Mouse (Mus musculus) liver, embryonic 14.5 days (tissue): ENCODE measurements around the gene Nfam1. TPM values are rescaled to one million over a fixed set of nuclear protein-coding genes. Genes with fewer than 3 reads are reported as not detected.
A peak's percentile ranks its signal among the peaks of the same experiment; 100 is the strongest.

Source experiments
- ATAC-seq: fragments of 200-750 bp; cut with Nextera tagmentation; 2 replicates; pipeline ENCODE4 v1.8.0; 2017; ENCODE audit warnings: moderate number of reproducible peaks, mild to moderate bottlenecking, moderate library complexity; ENCODE audit not compliant: insufficient read depth
- DNase-seq, 3 experiments: peaks; one replicate each; pipeline ENCODE4 v3.0.0-alpha.2; 2012 to 2013; ENCODE audit warnings: low read depth in 3 of 3, low spot score in 3 of 3
- H3K27ac ChIP-seq: fragments of 300-500 bp; sonication (generic); 2 replicates; pipeline ENCODE4 v1.5.1; 2014; ENCODE audit warnings: moderate library complexity, mild to moderate bottlenecking, control low read depth, inconsistent platforms
- H3K27me3 ChIP-seq: fragments of 300-500 bp; sonication (generic); 2 replicates; pipeline ENCODE4 v1.6.1; 2014; ENCODE audit warnings: mild to moderate bottlenecking, low read length, moderate library complexity; ENCODE audit not compliant: control insufficient read depth, insufficient read depth
- H3K36me3 ChIP-seq: fragments of 300-500 bp; sonication (generic); replicated peaks from 2 replicates; pipeline ENCODE4 v1.6.1; 2014; ENCODE audit warnings: low read depth; ENCODE audit not compliant: control insufficient read depth, insufficient read depth
- H3K4me1 ChIP-seq, 2 experiments: fragments of 200-500 bp in 1 of 2; fragments of 300-500 bp in 1 of 2; sonication (generic) in 1 of 2; replicated peaks; 2 replicates each; pipeline ENCODE4 v1.6.1; 2012 to 2014; ENCODE audit warnings: antibody characterized with exemption in 1 of 2, inconsistent platforms in 1 of 2, low read length in 1 of 2; ENCODE audit not compliant: control insufficient read depth in 2 of 2, insufficient read depth in 2 of 2
- H3K4me2 ChIP-seq: fragments of 300-500 bp; sonication (generic); 2 replicates; pipeline ENCODE4 v1.6.1; 2014; ENCODE audit warnings: low read depth, mild to moderate bottlenecking, control low read depth, moderate library complexity
- H3K4me3 ChIP-seq, 2 experiments: fragments of 200-500 bp in 1 of 2; fragments of 300-500 bp in 1 of 2; sonication (generic) in 1 of 2; 2 replicates each; pipeline ENCODE4 v1.5.1; 2012 to 2014; ENCODE audit warnings: low read depth in 2 of 2, low read length in 2 of 2, mild to moderate bottlenecking in 2 of 2, control low read depth in 1 of 2, inconsistent platforms in 1 of 2, moderate library complexity in 1 of 2; ENCODE audit not compliant: insufficient read depth in 1 of 2
- H3K9ac ChIP-seq: fragments of 300-500 bp; sonication (generic); replicated peaks from 2 replicates; pipeline ENCODE4 v1.6.1; 2014; ENCODE audit warnings: mild to moderate bottlenecking, control low read depth, moderate library complexity
- H3K9me3 ChIP-seq: fragments of 300-500 bp; sonication (generic); 2 replicates; pipeline ENCODE4 v1.6.1; 2016; ENCODE audit warnings: low read length, mixed read lengths; ENCODE audit not compliant: control insufficient read depth
- CTCF ChIP-seq: IDR thresholded peaks from 2 replicates; pipeline ENCODE4 v1.5.1; 2016; ENCODE audit warnings: antibody characterized with exemption, low read depth, control low read depth
- EP300 ChIP-seq: IDR thresholded peaks from 2 replicates; pipeline ENCODE4 v1.6.1; 2016; ENCODE audit warnings: antibody characterized with exemption, low read depth
- WGBS: fragments of 180-500 bp; shearing (Covaris S2); extraction: QIAGEN DNeasy Blood & Tissue Kit; methylation state at CpG from one replicate; pipeline ENCODE4 v1.1.7; 2014; ENCODE audit not compliant: insufficient replicate concordance; 5-methylcytosine and 5-hydroxymethylcytosine counted together
- polyA plus RNA-seq, 2 experiments: library from polyadenylated mRNA; depleted of rRNA in 1 of 2; stranded (reverse) in 1 of 2; unstranded in 1 of 2; fragments of >200 nt; fragmentation: Nextera tagmentation in 1 of 2; extraction: Ambion mirVana in 1 of 2; gene quantifications; 2 replicates each; pipeline versions ENCODE4 v1.2.1 to v1.2.3; 2012 to 2014

The Nfam1 gene
- polyA plus RNA-seq, 2 experiments: 3.6 to 5.9 TPM

GRCm38 (mm10) chr15:83034275-83034977 is 1.3 kb upstream of the Nfam1 start:
- H3K36me3 ChIP-seq: no peaks in the 10 kb centered on the region
- H3K9me3 ChIP-seq: no peaks in the 10 kb centered on the region
- DNase-seq (no peak), ATAC-seq (no peak)
- H3K4me1 ChIP-seq: peaks cover 0 to 2% of the 10 kb centered on the region in 2 experiments; a peak in 1 of 4 replicates
- no peak for TF ChIP-seq CTCF
- no peak for TF ChIP-seq EP300
- 35% methylated on average over 17 of the region's 17 CpGs for WGBS
- no peak overlapping the region for H3K27ac ChIP-seq
- H3K4me2 ChIP-seq: peak overlapping the region; percentile 8; the same call in 1 of the 2 replicates
- H3K4me3 ChIP-seq: no peak overlapping the region
- H3K27me3 ChIP-seq: no peaks in the 10 kb centered on the region
- H3K9ac ChIP-seq: no peak overlapping the region

- no peak for ATAC-seq
- Histone ChIP-seq H3K4me1 (peaks cover 0 to 2% of the 10 kb centered on the region in 2 experiments; a peak in 1 of 4 replicates), H3K4me3 (0 out of 4 replicates have a peak overlapping the region, but pooled peaks of 1 of the 2 experiments have one; percentile 8), H3K36me3 (no peaks in the 10 kb centered on the region), H3K9ac (no peak overlapping the region), H3K4me2 (peak overlapping the region; percentile 24), H3K27me3 (no peaks in the 10 kb centered on the region), H3K27ac (no peak overlapping the region), H3K9me3 (no peaks in the 10 kb centered on the region)
- TF ChIP-seq EP300: no peak
- no peak for TF ChIP-seq CTCF
- 34% methylated on average over 4 of the region's 4 CpGs for WGBS
- DNase-seq: no peak
Measured at GRCm38 (mm10) chr15:83030884-83031283, 2.2 kb downstream of the Nfam1 start.

- Histone ChIP-seq H3K9ac (no peak overlapping the region), H3K27me3 (no peaks in the 10 kb centered on the region), H3K36me3 (no peaks in the 10 kb centered on the region), H3K4me1 (no peaks in the 10 kb centered on the region), H3K4me3 (no peak overlapping the region), H3K4me2 (peak overlapping the region; percentile 24), H3K9me3 (no peaks in the 10 kb centered on the region), H3K27ac (no peak overlapping the region)
- no peak for DNase-seq
- ATAC-seq: no peak
- 39% methylated on average over 11 of the region's 11 CpGs for WGBS
- TF ChIP-seq EP300: no peak
- TF ChIP-seq CTCF: no peak
Measured at GRCm38 (mm10) chr15:83029725-83030718, 3.1 kb downstream of the Nfam1 start.

GRCm38 (mm10) chr15:83026129-83026528 is 7.0 kb downstream of the Nfam1 start:
- Histone ChIP-seq H3K9ac (no peak overlapping the region), H3K4me3 (no peak overlapping the region), H3K4me2 (no peak overlapping the region), H3K27ac (no peak overlapping the region), H3K36me3 (no peaks in the 10 kb centered on the region), H3K9me3 (no peaks in the 10 kb centered on the region), H3K4me1 (no peaks in the 10 kb centered on the region), H3K27me3 (no peaks in the 10 kb centered on the region)
- TF ChIP-seq EP300 (no peak), CTCF (no peak)
- ATAC-seq (no peak), DNase-seq (no peak)
- 66% methylated on average over 8 of the region's 8 CpGs for WGBS
